Mouse (Mus musculus): ENCODE data around the gene Cdan1. TPM values are rescaled to one million over a fixed set of nuclear protein-coding genes. Genes with fewer than 3 reads are reported as not detected.

The Cdan1 gene
- polyA plus RNA-seq (2017; shearing (Covaris generic)), result 3.6 TPM

GRCm38 (mm10) chr2:120849449-120850423, at the start of gene Cdan1:
Gene Cdan1, minus strand, starts transcription at chr2:120850128.

DNA sequence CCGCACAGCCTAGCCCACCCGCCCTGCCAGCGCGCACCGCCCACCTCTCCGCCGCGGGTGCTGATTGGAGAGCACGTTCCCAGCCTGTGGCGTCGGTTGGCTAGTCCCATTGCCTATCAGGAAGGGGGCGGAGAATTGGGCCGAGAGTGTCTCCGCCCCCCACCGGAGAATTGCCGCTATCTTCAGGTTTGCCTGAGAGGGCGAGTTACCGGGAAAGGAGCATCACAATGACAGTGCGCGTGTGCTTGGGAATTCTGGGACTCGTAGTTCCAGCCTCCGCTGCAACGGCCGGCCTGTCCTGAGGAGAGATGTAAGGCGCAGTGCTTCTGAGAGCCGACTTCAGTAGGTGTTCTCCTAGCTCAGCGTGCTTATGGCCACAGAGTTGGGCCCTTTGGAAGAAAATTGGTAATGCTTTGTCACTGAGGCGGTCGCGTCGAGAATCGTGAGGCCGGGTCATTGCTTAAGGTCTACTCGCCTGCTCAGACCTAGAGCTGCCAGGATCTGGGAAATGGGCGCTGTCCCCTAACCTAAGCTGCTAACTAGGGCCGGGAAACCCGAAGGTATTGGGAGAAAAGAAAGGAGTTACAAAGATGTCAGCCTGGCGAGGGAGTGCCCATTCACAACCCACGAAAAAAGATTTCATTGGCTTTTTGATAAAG, 625 bp upstream of the Cdan1 start, which contains the start of gene Ttbk2:
TSS of gene Ttbk2 (minus strand) at position 181 of the 659 bp plus-strand sequence.

Other genes with a start within 250 kb of the Cdan1 start
- 24.8 TPM for gene Haus2, start 240.7 kb downstream of the Cdan1 start, polyA plus RNA-seq (2017; shearing (Covaris generic))
- 34.2 TPM for gene Lrrc57, start 240.6 kb downstream of the Cdan1 start, polyA plus RNA-seq (2017; shearing (Covaris generic))
- gene Stard9, start 221.0 kb downstream of the Cdan1 start, polyA plus RNA-seq (2017; shearing (Covaris generic)), result 0.33 TPM
- 0.79 TPM for gene Ttbk2, start 476 bp upstream of the Cdan1 start, polyA plus RNA-seq (2017; shearing (Covaris generic))
- 71.7 TPM for gene Ubr1, start 120.6 kb upstream of the Cdan1 start, polyA plus RNA-seq (2017; shearing (Covaris generic))
- 10.2 TPM for gene Tmem62, start 126.9 kb upstream of the Cdan1 start, polyA plus RNA-seq (2017; shearing (Covaris generic))
- 176 TPM for gene Ccndbp1, start 158.3 kb upstream of the Cdan1 start, polyA plus RNA-seq (2017; shearing (Covaris generic))
- gene Epb42, start 186.9 kb upstream of the Cdan1 start, polyA plus RNA-seq (2017; shearing (Covaris generic)), result 0.06 TPM
- not detected for gene Tgm5, start 235.7 kb upstream of the Cdan1 start, polyA plus RNA-seq (2017; shearing (Covaris generic))

All from CD4-positive, CD25-positive, alpha-beta regulatory T cell, adult 9 weeks (primary cell).